8 mouse cellular contexts compared by ENCODE assay signal in the genomic region with DNA sequence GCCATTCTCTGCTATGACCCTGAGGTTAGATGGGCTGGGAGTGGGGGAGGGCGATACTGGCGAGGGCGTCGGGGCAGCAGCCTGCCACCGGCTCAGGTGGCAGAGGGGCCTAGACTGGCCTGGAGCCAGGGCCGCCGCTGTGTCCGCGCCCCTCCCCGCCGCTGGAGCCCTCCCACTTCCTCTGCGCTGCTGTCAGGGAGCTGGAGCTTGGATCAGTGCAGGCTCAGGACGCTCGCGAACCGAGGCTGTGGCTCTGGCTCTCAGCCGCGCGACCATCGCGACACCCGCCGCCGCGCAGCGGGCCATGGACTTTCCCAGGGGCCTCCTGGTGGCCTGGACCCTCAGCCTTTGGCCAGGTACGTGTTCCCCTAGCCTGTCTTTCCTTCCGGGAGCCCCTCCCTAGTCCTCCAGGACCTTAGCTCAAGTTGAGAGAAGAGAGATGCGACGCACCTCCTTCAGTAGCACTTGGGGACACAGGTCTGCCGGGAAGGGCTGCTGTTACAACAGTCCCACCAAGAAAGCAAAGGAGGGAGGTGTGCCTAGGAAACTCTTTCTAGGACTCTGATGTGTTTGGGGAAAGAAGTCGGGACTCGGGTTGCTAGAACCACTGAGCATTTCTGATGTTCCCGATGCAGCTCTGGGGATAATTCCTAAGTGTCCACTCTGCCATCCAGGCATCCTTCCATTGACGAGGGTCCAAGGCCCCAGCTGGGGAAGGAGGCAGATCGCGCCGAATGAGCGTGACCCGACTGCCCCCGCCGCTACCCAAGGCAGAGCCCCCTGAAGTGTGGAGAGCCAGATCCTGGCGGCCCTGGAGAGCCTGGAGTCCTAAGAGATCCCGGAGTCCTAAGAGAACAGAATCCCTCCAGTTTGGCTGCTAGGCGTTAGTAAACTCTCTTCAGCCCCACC. TPM values are rescaled to one million over a fixed set of nuclear protein-coding genes. Genes with fewer than 3 reads are reported as not detected.
DNase-seq lines count a peak whose midpoint lies in the region; ATAC-seq lines count a peak whose summit lies in the region.

A gene (plus strand): TSS at position 186 of the 909 bp plus-strand sequence.

- peaks cover 15% of the 10 kb centered on the region for H3K4me1 ChIP-seq in lung, embryonic 16.5 days (replicated peaks; ENCODE audit: control insufficient read depth, insufficient read depth, low read length)
- H3K4me1 ChIP-seq in heart, embryonic 13.5 days, result peaks cover 30% of the 10 kb centered on the region
- H3K4me1 ChIP-seq in limb, embryonic 12.5 days (replicated peaks), result peaks cover 29% of the 10 kb centered on the region
- H3K4me1 ChIP-seq in neural tube, embryonic 12.5 days, result peaks cover 16% of the 10 kb centered on the region

- H3K36me3 ChIP-seq in lung, embryonic 16.5 days (ENCODE audit: control insufficient read depth, insufficient read depth, low read length), result no peaks in the 10 kb centered on the region
- no peaks in the 10 kb centered on the region for H3K36me3 ChIP-seq in heart, embryonic 13.5 days
- H3K36me3 ChIP-seq in limb, embryonic 12.5 days, result no peaks in the 10 kb centered on the region
- H3K36me3 ChIP-seq in neural tube, embryonic 12.5 days, result no peaks in the 10 kb centered on the region

- H3K27me3 ChIP-seq in lung, embryonic 16.5 days (ENCODE audit: control insufficient read depth, insufficient read depth, low read depth, low read length), result peaks cover 29% of the 10 kb centered on the region
- H3K27me3 ChIP-seq in heart, embryonic 13.5 days (replicated peaks), result peaks cover 59% of the 10 kb centered on the region
- peaks cover 34% of the 10 kb centered on the region for H3K27me3 ChIP-seq in limb, embryonic 12.5 days
- H3K27me3 ChIP-seq in neural tube, embryonic 12.5 days (replicated peaks), result peaks cover 32% of the 10 kb centered on the region

- H3K9ac ChIP-seq in lung, embryonic 16.5 days (ENCODE audit: low read length), result peak within 1 kb of the TSS; percentile 60
- peak within 1 kb of the TSS; percentile 79 for H3K9ac ChIP-seq in heart, embryonic 13.5 days
- H3K9ac ChIP-seq in limb, embryonic 12.5 days (replicated peaks), result peak within 1 kb of the TSS; percentile 75
- H3K9ac ChIP-seq in neural tube, embryonic 12.5 days, result peak within 1 kb of the TSS; percentile 36

- peak; percentile 79 for ATAC-seq in lung, embryonic 16.5 days (ENCODE audit: low read depth)
- ATAC-seq in heart, embryonic 13.5 days (ENCODE audit: extremely low read depth, insufficient number of reproducible peaks, low FRiP score, low TSS enrichment), result no peak
- ATAC-seq in limb, embryonic 12.5 days (ENCODE audit: insufficient number of reproducible peaks, insufficient read depth, low FRiP score, low TSS enrichment, low read depth), result no peak
- ATAC-seq in neural tube, embryonic 12.5 days (ENCODE audit: low FRiP score, low read depth), result no peak
- ATAC-seq in cerebellum, adult (ENCODE audit: insufficient number of reproducible peaks, low FRiP score, low TSS enrichment), result no peak

- no peak within 1 kb of the TSS for H3K27ac ChIP-seq in lung, embryonic 16.5 days (ENCODE audit: low read length)
- no peak within 1 kb of the TSS for H3K27ac ChIP-seq in heart, embryonic 13.5 days (replicated peaks)
- H3K27ac ChIP-seq in limb, embryonic 12.5 days, result peak within 1 kb of the TSS; percentile 74
- H3K27ac ChIP-seq in neural tube, embryonic 12.5 days, result no peak within 1 kb of the TSS

- peak within 1 kb of the TSS; percentile 44 for H3K4me3 ChIP-seq in lung, embryonic 16.5 days (ENCODE audit: low read length)
- peak within 1 kb of the TSS; percentile 61 for H3K4me3 ChIP-seq in heart, embryonic 13.5 days
- H3K4me3 ChIP-seq in limb, embryonic 12.5 days (replicated peaks), result peak within 1 kb of the TSS; percentile 51
- peak within 1 kb of the TSS; percentile 35 for H3K4me3 ChIP-seq in neural tube, embryonic 12.5 days

- DNase-seq in lung, postnatal 36 days, result no peak
- DNase-seq in embryo, embryonic 11 days, result peak; percentile 71
- DNase-seq in frontal cortex, adult 2 months (ENCODE audit: extremely low spot score in 1 of 2, low spot score in 1 of 2), result no peak

- peak within 1 kb of the TSS; percentile 88 for H3K4me2 ChIP-seq in lung, embryonic 16.5 days (ENCODE audit: low read depth, low read length)
- peak within 1 kb of the TSS; percentile 97 for H3K4me2 ChIP-seq in heart, embryonic 13.5 days
- H3K4me2 ChIP-seq in limb, embryonic 12.5 days, result peak within 1 kb of the TSS; percentile 88
- H3K4me2 ChIP-seq in neural tube, embryonic 12.5 days (replicated peaks), result peak within 1 kb of the TSS; percentile 67

- H3K9me3 ChIP-seq in lung, embryonic 16.5 days (ENCODE audit: control insufficient read depth, low read length), result no peaks in the 10 kb centered on the region
- no peaks in the 10 kb centered on the region for H3K9me3 ChIP-seq in heart, embryonic 13.5 days
- no peaks in the 10 kb centered on the region for H3K9me3 ChIP-seq in limb, embryonic 12.5 days
- H3K9me3 ChIP-seq in neural tube, embryonic 12.5 days, result no peaks in the 10 kb centered on the region

- 1% methylated on average over 45 of the region's 45 CpGs for WGBS in lung, embryonic 16.5 days
- under 1% methylated on average over 45 of the region's 45 CpGs for WGBS in heart, embryonic 13.5 days
- WGBS in limb, embryonic 12.5 days, result 1% methylated on average over 43 of the region's 45 CpGs
- under 1% methylated on average over 45 of the region's 45 CpGs for WGBS in neural tube, embryonic 12.5 days

RNA-seq across cellular contexts. Expression of the gene that starts here (rescaled TPM):
- 0.53 and 0.73 TPM in 2 replicates for polyA plus RNA-seq in lung, embryonic 16.5 days (2015; fragmentation: Nextera tagmentation; extraction: Ambion mirVana)
- 0.70 and 0.83 TPM in 2 replicates for polyA plus RNA-seq in heart, embryonic 13.5 days (2015; fragmentation: Nextera tagmentation; extraction: Ambion mirVana)
- polyA plus RNA-seq in limb, embryonic 12.5 days (2016; fragmentation: Nextera tagmentation; extraction: Ambion mirVana), result 4.5 and 7.6 TPM in 2 replicates
- polyA plus RNA-seq in neural tube, embryonic 12.5 days (2016; fragmentation: Nextera tagmentation; extraction: Ambion mirVana), result 2.0 TPM in 2 replicates
- polyA plus RNA-seq in frontal cortex, adult 2 months (2012; rRNA removed), result 0.76 and 0.90 TPM in 2 replicates

Comparison
In these comparisons a context has a peak if more than half of its experiments do, and no peak if none do; other contexts are left out.
1. Peak in ATAC-seq, H3K4me3 ChIP-seq, H3K9ac ChIP-seq and H3K4me2 ChIP-seq in lung, embryonic 16.5 days; RNA of the gene not detected or under 1 TPM.